Mouse (Mus musculus) frontal cortex, adult 2 months (tissue): ENCODE measurements around the gene Rwdd1. TPM values are rescaled to one million over a fixed set of nuclear protein-coding genes. Genes with fewer than 3 reads are reported as not detected.

Experiments
- polyA plus RNA-seq: library from polyadenylated mRNA; depleted of rRNA; stranded (reverse); fragments of >200 nt; gene quantifications from 2 replicates; pipeline ENCODE4 v1.2.3, GENCODE M21; 2012; rRNA removed

The Rwdd1 gene
- polyA plus RNA-seq, 1 experiment, result 78.0 TPM

Other genes starting within 250 kb of the Rwdd1 start
- not detected in 2 replicates for gene Sult3a2, start 232.9 kb downstream of the Rwdd1 start, polyA plus RNA-seq
- not detected in 2 replicates for gene Sult3a1, start 161.9 kb downstream of the Rwdd1 start, polyA plus RNA-seq
- 0.57 and 0.82 TPM in 2 replicates for gene Rsph4a, start 114.5 kb downstream of the Rwdd1 start, polyA plus RNA-seq
- gene Zup1, start 68.4 kb downstream of the Rwdd1 start, polyA plus RNA-seq, result 6.8 and 8.3 TPM in 2 replicates
- gene Trappc3l, start 18.0 kb upstream of the Rwdd1 start, polyA plus RNA-seq, result not detected in 2 replicates
- not detected in 2 replicates for gene Calhm4, start 24.7 kb upstream of the Rwdd1 start, polyA plus RNA-seq
- gene Calhm5, start 76.9 kb upstream of the Rwdd1 start, polyA plus RNA-seq, result 1.4 and 1.8 TPM in 2 replicates
- 0.44 and 0.50 TPM in 2 replicates for gene Calhm6, start 108.4 kb upstream of the Rwdd1 start, polyA plus RNA-seq
- gene Dse, start 188.1 kb upstream of the Rwdd1 start, polyA plus RNA-seq, result 3.6 and 3.8 TPM in 2 replicates